Mouse (Mus musculus) lung, adult 2 months (tissue): ENCODE results near the gene Myh11. TPM values are rescaled to one million over a fixed set of nuclear protein-coding genes. Genes with fewer than 3 reads are reported as not detected.

ENCODE experiments used
- DNase-seq: peaks from one replicate; pipeline ENCODE4 v3.0.0; 2022
- H3K4me1 ChIP-seq: fragments of 200-500 bp; 2 replicates; pipeline ENCODE4 v1.6.1; 2011; ENCODE audit warnings: low read length; ENCODE audit not compliant: control insufficient read depth, insufficient read depth
- H3K4me3 ChIP-seq: fragments of 200-500 bp; replicated peaks from 2 replicates; pipeline ENCODE3; 2011; ENCODE audit warnings: low read depth, mild to moderate bottlenecking, control low read depth, low read length; ENCODE audit errors: extremely low read depth
- CTCF ChIP-seq: fragments of 200-500 bp; IDR thresholded peaks from 2 replicates; pipeline ENCODE4 v1.5.1; 2011; ENCODE audit warnings: mild to moderate bottlenecking, low read length, control low read depth; ENCODE audit not compliant: insufficient read depth
- POLR2A ChIP-seq: fragments of 200-500 bp; IDR thresholded peaks from 2 replicates; pipeline ENCODE4 v1.6.1; 2011; ENCODE audit warnings: low read depth, mild to moderate bottlenecking, control low read depth, low read length, borderline replicate concordance; ENCODE audit errors: extremely low read depth
- WGBS: fragments of 180-500 bp; shearing (Covaris S2); methylation state at CpG from one replicate; pipeline ENCODE4 v1.1.7; 2018; 5-methylcytosine and 5-hydroxymethylcytosine counted together
- polyA plus RNA-seq: library from polyadenylated mRNA; depleted of rRNA; stranded (reverse); fragments of >200 nt; gene quantifications from 2 replicates; pipeline ENCODE4 v1.2.3, GENCODE M21; 2012

Myh11 gene
- polyA plus RNA-seq, 1 experiment, result 42.6 TPM

- Histone ChIP-seq H3K4me1 (no peaks in the 10 kb centered on the region), H3K4me3 (no peak overlapping the region)
- TF ChIP-seq POLR2A (no peak), CTCF (no peak)
- no peak for DNase-seq
- WGBS, result 90% methylated on average over 1 of the region's 1 CpGs
These were observed 15.3 kb upstream of the Myh11 start for GRCm38 (mm10) chr16:14306451-14306850.

- no peak for TF ChIP-seq CTCF
- TF ChIP-seq POLR2A, result no peak
- H3K4me3 ChIP-seq, result no peak overlapping the region
- DNase-seq, result no peak
- no peaks in the 10 kb centered on the region for H3K4me1 ChIP-seq
- 83% methylated on average over 3 of the region's 3 CpGs for WGBS
These were observed 13.6 kb upstream of the Myh11 start for GRCm38 (mm10) chr16:14304791-14305190.

- Histone ChIP-seq H3K4me1 (no peaks in the 10 kb centered on the region), H3K4me3 (no peak overlapping the region)
- DNase-seq, result no peak
- 64% methylated on average over 7 of the region's 7 CpGs for WGBS
- no peak for TF ChIP-seq CTCF
- TF ChIP-seq POLR2A, result no peak
These were observed 12.5 kb upstream of the Myh11 start for GRCm38 (mm10) chr16:14303676-14304075.

GRCm38 (mm10) chr16:14303148-14303547 lies 12.0 kb upstream of the Myh11 start:
- DNase-seq, result no peak
- H3K4me1 ChIP-seq, result no peaks in the 10 kb centered on the region
- no peak overlapping the region for H3K4me3 ChIP-seq
- TF ChIP-seq POLR2A (no peak), CTCF (no peak)
- 78% methylated on average over 2 of the region's 2 CpGs for WGBS

GRCm38 (mm10) chr16:14298461-14298860 lies 7.3 kb upstream of the Myh11 start:
- no peaks in the 10 kb centered on the region for H3K4me1 ChIP-seq
- 73% methylated on average over 4 of the region's 4 CpGs for WGBS
- H3K4me3 ChIP-seq, result no peak overlapping the region
- no peak for DNase-seq
- TF ChIP-seq POLR2A (no peak), CTCF (no peak)

- H3K4me3 ChIP-seq, result no peak overlapping the region
- TF ChIP-seq CTCF, result no peak
- no peak for TF ChIP-seq POLR2A
- 91% methylated on average over 4 of the region's 4 CpGs for WGBS
- DNase-seq, result no peak
- H3K4me1 ChIP-seq, result no peaks in the 10 kb centered on the region
These were observed 6.6 kb upstream of the Myh11 start for GRCm38 (mm10) chr16:14297746-14298145.

GRCm38 (mm10) chr16:14297137-14297536 lies 6.0 kb upstream of the Myh11 start:
- no peak for DNase-seq
- no peaks in the 10 kb centered on the region for H3K4me1 ChIP-seq
- no peak overlapping the region for H3K4me3 ChIP-seq
- 57% methylated on average over 3 of the region's 3 CpGs for WGBS
- TF ChIP-seq CTCF (no peak), POLR2A (no peak)

GRCm38 (mm10) chr16:14296544-14297124 lies 5.5 kb upstream of the Myh11 start:
- 50% methylated on average over 2 of the region's 2 CpGs for WGBS
- no peak overlapping the region for H3K4me3 ChIP-seq
- no peak for TF ChIP-seq POLR2A
- no peak for TF ChIP-seq CTCF
- no peaks in the 10 kb centered on the region for H3K4me1 ChIP-seq
- DNase-seq, result no peak

GRCm38 (mm10) chr16:14295291-14295690 lies 4.1 kb upstream of the Myh11 start:
- Histone ChIP-seq H3K4me3 (no peak overlapping the region), H3K4me1 (0 out of 2 replicates have a peak, but pooled peaks cover 3% of the 10 kb centered on the region)
- 75% methylated on average over 2 of the region's 2 CpGs for WGBS
- TF ChIP-seq POLR2A (no peak), CTCF (no peak)
- no peak for DNase-seq
